16 mouse cellular contexts compared by ENCODE assay signal in genomic region chr10:4050236-4050635, GRCm38 (mm10).
"Had no signal": no experiment of that assay in that cellular context is flagged by ENCODE, and none has a peak within 500 bp of the region (broad histone marks: within the 10 kb centered on the region; RNA-seq: fewer than 3 reads in every experiment).

No protein-coding gene starts in this region.

- DNase-seq: retina, postnatal 1 day; right cerebral cortex, adult 18-20 months; right cerebral cortex, postnatal 14 days; right cerebral cortex, postnatal 25 days; right cerebral cortex, postnatal 4 days; spleen, adult 18-20 months; thymus, adult 18-20 months; thymus, adult 2 months; thymus, postnatal 14 days; thymus, postnatal 25 days; thymus, postnatal 36 days; thymus, postnatal 4 days had no signal

- H3K27ac ChIP-seq: neural tube, embryonic 13.5 days; neural tube, embryonic 15.5 days; stomach, embryonic 15.5 days; stomach, postnatal 0 days had no signal

- H3K4me3 ChIP-seq: neural tube, embryonic 13.5 days; neural tube, embryonic 15.5 days; stomach, embryonic 15.5 days had no signal

- H3K9ac ChIP-seq: neural tube, embryonic 13.5 days; neural tube, embryonic 15.5 days; stomach, embryonic 15.5 days had no signal

- H3K9me3 ChIP-seq: neural tube, embryonic 13.5 days; neural tube, embryonic 15.5 days; stomach, embryonic 15.5 days had no signal

- H3K36me3 ChIP-seq: neural tube, embryonic 13.5 days; neural tube, embryonic 15.5 days; stomach, embryonic 15.5 days had no signal
